In genomic region chr3:68761626-68762331, GRCm38 (mm10) we compare ENCODE assay signal across 9 mouse cellular contexts.
DNase-seq lines count a peak whose midpoint lies in the region; ATAC-seq and TF ChIP-seq lines count a peak whose summit lies in the region.
"Had no signal": no experiment of that assay in that cellular context is flagged by ENCODE, and none has a peak within 500 bp of the region (broad histone marks: within the 10 kb centered on the region; RNA-seq: fewer than 3 reads in every experiment).

No protein-coding gene starts in this region.

- no peak for TF ChIP-seq CTCF in lung, embryonic 14.5 days (IDR thresholded peaks at IDR 0.05; ENCODE audit: low read depth)
- TF ChIP-seq CTCF in layer of hippocampus, adult 2 months (conservative IDR thresholded peaks at IDR 0.05): no peak

- H3K27ac ChIP-seq in lung, embryonic 14.5 days (ENCODE audit: low read depth): no peak overlapping the region
- H3K27ac ChIP-seq in intestine, embryonic 15.5 days: peak overlapping the region; percentile 48; the same call in 1 of the 2 replicates
- H3K27ac ChIP-seq in layer of hippocampus, adult 2 months: no peak overlapping the region

- WGBS in lung, embryonic 14.5 days: 15% methylated on average over 11 of the region's 11 CpGs
- WGBS in intestine, embryonic 15.5 days: 9% methylated on average over 11 of the region's 11 CpGs

- H3K4me2 ChIP-seq in lung, embryonic 14.5 days: 0 out of 2 replicates have a peak overlapping the region, but pooled peaks have one; percentile 10
- peak overlapping the region; percentile 36; the same call in 1 of the 2 replicates for H3K4me2 ChIP-seq in intestine, embryonic 15.5 days (replicated peaks)

- peak; percentile 12; the same call in 1 of the 2 replicates for ATAC-seq in lung, embryonic 14.5 days (ENCODE audit: insufficient read depth)
- ATAC-seq in common myeloid progenitor, adult 5-6 weeks (replicated peaks; ENCODE audit: low read depth, poor library complexity, severe bottlenecking): peak; percentile 10; the same call in 1 of the 2 replicates
- ATAC-seq in intestine, embryonic 15.5 days: peak; percentile 85
- ATAC-seq: forebrain, embryonic 16.5 days had no signal

- peak; percentile 58 for DNase-seq in lung, embryonic 14.5 days
- no peak for DNase-seq in lung, postnatal 25 days (ENCODE audit: low spot score)
- peak; percentile 35 for DNase-seq in naive thymus-derived CD4-positive, alpha-beta T cell, adult 2 months (ENCODE audit: low read depth)
- no peak for DNase-seq in layer of hippocampus, adult 2 months (ENCODE audit: low spot score in 2 of 2)
- DNase-seq in left cerebral cortex, postnatal 25 days (ENCODE audit: low spot score in 2 of 2): no peak
- DNase-seq in right cerebral cortex, adult 2 months (ENCODE audit: low spot score in 2 of 2): no peak

- intact Hi-C loops in left cerebral cortex, postnatal 25 days (cut with DNase I): no loop called here

- H3K4me1 ChIP-seq in lung, embryonic 14.5 days (ENCODE audit: insufficient read depth): no peaks in the 10 kb centered on the region
- peaks cover 10% of the 10 kb centered on the region for H3K4me1 ChIP-seq in intestine, embryonic 15.5 days (replicated peaks)

- H3K36me3 ChIP-seq in lung, embryonic 14.5 days (ENCODE audit: insufficient read depth): no peaks in the 10 kb centered on the region
- no peaks in the 10 kb centered on the region for H3K36me3 ChIP-seq in intestine, embryonic 15.5 days

- H3K9ac ChIP-seq in lung, embryonic 14.5 days: no peak overlapping the region
- no peak overlapping the region for H3K9ac ChIP-seq in intestine, embryonic 15.5 days

- H3K9me3 ChIP-seq in lung, embryonic 14.5 days (ENCODE audit: low read depth, low read length): no peaks in the 10 kb centered on the region
- H3K9me3 ChIP-seq in intestine, embryonic 15.5 days: no peaks in the 10 kb centered on the region

- H3K27me3 ChIP-seq in lung, embryonic 14.5 days (ENCODE audit: insufficient read depth, low read length): no peaks in the 10 kb centered on the region
- no peaks in the 10 kb centered on the region for H3K27me3 ChIP-seq in intestine, embryonic 15.5 days (replicated peaks)

- H3K4me3 ChIP-seq in lung, embryonic 14.5 days (ENCODE audit: low read depth, low read length): no peak overlapping the region
- H3K4me3 ChIP-seq in intestine, embryonic 15.5 days (replicated peaks): no peak overlapping the region
- no peak overlapping the region for H3K4me3 ChIP-seq in layer of hippocampus, adult 2 months

Comparison
In these comparisons a context has a peak if more than half of its experiments do, and no peak if none do; other contexts are left out.
1. DNase-seq: peak in lung, embryonic 14.5 days (single experiment) and naive thymus-derived CD4-positive, alpha-beta T cell, adult 2 months (single experiment); none in lung, postnatal 25 days (single experiment), layer of hippocampus, adult 2 months (0 of 2), left cerebral cortex, postnatal 25 days (0 of 2) and right cerebral cortex, adult 2 months (0 of 2).
2. ATAC-seq: peak in every context shown above with its lines; median percentile 85 in intestine, embryonic 15.5 days; 12 in lung, embryonic 14.5 days; 10 in common myeloid progenitor, adult 5-6 weeks.